Mouse (Mus musculus): ENCODE results near the gene Map2k2. TPM values are rescaled to one million over a fixed set of nuclear protein-coding genes. Genes with fewer than 3 reads are reported as not detected.

Map2k2 gene
- total and polyA plus RNA-seq, 3 experiments: 147 to 212 TPM; not detected in 1

DNA sequence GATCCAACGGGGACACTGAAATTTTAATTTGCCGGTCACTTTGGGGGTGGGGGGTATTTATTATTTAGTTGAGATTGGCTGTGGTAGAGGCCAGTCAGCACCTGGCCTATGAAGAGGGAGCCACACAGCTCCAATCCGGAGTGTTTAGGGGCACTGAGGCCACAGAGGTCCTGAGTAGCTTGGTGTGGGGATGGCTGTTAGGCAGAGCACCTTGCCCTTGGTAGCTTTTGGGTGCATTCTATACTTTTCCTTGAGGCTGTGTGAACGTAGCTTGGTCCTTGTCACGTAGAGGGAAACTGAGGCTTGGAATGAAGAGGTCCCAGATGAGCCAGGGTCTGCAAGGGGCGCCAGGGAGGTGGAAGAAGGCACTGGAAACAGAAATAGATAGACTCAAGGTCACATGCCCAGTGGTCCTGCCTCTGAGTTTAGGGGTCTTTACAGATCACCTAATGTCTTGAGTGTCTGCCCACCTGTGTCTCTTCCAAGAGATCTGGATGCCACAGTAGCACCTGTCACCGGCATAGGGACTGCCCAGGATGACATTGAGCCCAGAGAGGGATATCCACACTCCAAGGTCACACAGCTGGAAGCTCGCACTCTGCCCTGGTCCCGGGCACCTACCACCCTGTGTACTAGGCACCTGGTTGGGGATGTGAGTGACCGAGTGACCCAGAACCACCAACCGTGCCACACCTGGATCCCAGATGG is 33.3 kb downstream of the Map2k2 start:
- no peak for TF ChIP-seq GABPA (IDR thresholded peaks at IDR 0.05; ENCODE audit: low read depth, low read length)
- TF ChIP-seq POLR2A (IDR thresholded peaks at IDR 0.05; ENCODE audit: control insufficient read depth in 1 of 2, insufficient read depth in 1 of 2, low read depth in 1 of 2, low read length in 2 of 2, poor library complexity in 1 of 2): 0 out of 4 replicates have a peak, but pooled peaks of 1 of the 2 experiments have one; percentile 8
- no peak overlapping the region for H3K27ac ChIP-seq (ENCODE audit: control insufficient read depth, low read depth, low read length)
- peaks cover 2 to 13% of the 10 kb centered on the region in 2 experiments; a peak in 3 of 4 replicates for H3K4me1 ChIP-seq (ENCODE audit: control insufficient read depth in 1 of 2, insufficient read depth in 2 of 2, low read length in 2 of 2)

DNA sequence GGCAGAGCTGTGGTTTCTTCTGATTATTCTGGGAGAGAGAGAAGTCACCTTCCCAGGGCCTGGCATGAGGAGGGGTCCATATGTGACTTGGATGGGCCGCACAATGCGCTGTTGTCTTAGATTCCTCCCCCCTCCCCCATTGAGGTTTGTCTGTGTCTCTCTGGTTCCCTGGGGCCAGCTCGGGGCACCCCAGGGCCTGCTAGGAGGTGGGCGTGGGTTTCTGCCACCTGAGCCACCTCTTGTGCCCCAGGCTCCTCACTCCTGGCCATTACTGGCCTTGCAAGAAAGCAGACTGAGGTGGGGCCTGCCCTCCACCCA is 33.8 kb downstream of the Map2k2 start:
- H3K9me3 ChIP-seq (replicated peaks; ENCODE audit: insufficient read depth, low read length): no peaks in the 10 kb centered on the region
- TF ChIP-seq GABPA (IDR thresholded peaks at IDR 0.05; ENCODE audit: low read depth, low read length): no peak
- TF ChIP-seq ELF1 (IDR thresholded peaks at IDR 0.05; ENCODE audit: low read depth, low read length): no peak
- TF ChIP-seq POLR2A (IDR thresholded peaks at IDR 0.05; ENCODE audit: control insufficient read depth in 1 of 2, insufficient read depth in 1 of 2, low read depth in 1 of 2, low read length in 2 of 2, poor library complexity in 1 of 2): peak in 1 of 2 experiments; percentile 5; a peak in 1 of 4 replicates
- H3K4me3 ChIP-seq (ENCODE audit: control insufficient read depth in 1 of 2, insufficient read depth in 1 of 2, low read depth in 2 of 2, low read length in 2 of 2): no peak overlapping the region
- no peak overlapping the region for H3K27ac ChIP-seq (ENCODE audit: control insufficient read depth, low read depth, low read length)
- peaks cover 2 to 11% of the 10 kb centered on the region in 2 experiments; a peak in 3 of 4 replicates for H3K4me1 ChIP-seq (ENCODE audit: control insufficient read depth in 1 of 2, insufficient read depth in 2 of 2, low read length in 2 of 2)
- peaks cover 0 to 11% of the 10 kb centered on the region in 2 experiments; a peak in 3 of 4 replicates for H3K36me3 ChIP-seq (ENCODE audit: control insufficient read depth in 1 of 2, insufficient read depth in 2 of 2, low read length in 2 of 2)
- H3K27me3 ChIP-seq (ENCODE audit: control insufficient read depth in 1 of 2, insufficient read depth in 2 of 2, low read length in 2 of 2): no peaks in the 10 kb centered on the region
- peak overlapping the region; percentile 96; the same call in 1 of the 2 replicates for H3K9ac ChIP-seq (ENCODE audit: control insufficient read depth, low read depth, low read length, poor library complexity, severe bottlenecking)
- peaks cover 77% of the 10 kb centered on the region for H3K79me2 ChIP-seq (ENCODE audit: control insufficient read depth, insufficient read depth, low read length, poor library complexity)
- DNase-seq (ENCODE audit: low read depth, low spot score): no peak

More for the DNA sequence above, 33.3 kb downstream of the Map2k2 start:
- Histone ChIP-seq H3K36me3 (ENCODE audit: control insufficient read depth in 1 of 2, insufficient read depth in 2 of 2, low read length in 2 of 2) (peaks cover 0 to 11% of the 10 kb centered on the region in 2 experiments; a peak in 3 of 4 replicates), H3K79me2 (ENCODE audit: control insufficient read depth, insufficient read depth, low read length, poor library complexity) (peaks cover 72% of the 10 kb centered on the region), H3K27me3 (ENCODE audit: control insufficient read depth in 1 of 2, insufficient read depth in 2 of 2, low read length in 2 of 2) (no peaks in the 10 kb centered on the region), H3K9ac (ENCODE audit: control insufficient read depth, low read depth, low read length, poor library complexity, severe bottlenecking) (peak overlapping the region; percentile 96), H3K9me3 (replicated peaks; ENCODE audit: insufficient read depth, low read length) (no peaks in the 10 kb centered on the region), H3K4me3 (ENCODE audit: control insufficient read depth in 1 of 2, insufficient read depth in 1 of 2, low read depth in 2 of 2, low read length in 2 of 2) (peak overlapping the region; percentile 85 to 88)
- no peak for DNase-seq (ENCODE audit: low read depth, low spot score)

GRCm38 (mm10) chr10:81140005-81140404 is 34.3 kb downstream of the Map2k2 start:
- TF ChIP-seq GABPA (IDR thresholded peaks at IDR 0.05; ENCODE audit: low read depth, low read length) (no peak), ZMIZ1 (IDR thresholded peaks at IDR 0.05; ENCODE audit: low read depth, low read length) (no peak), NELFE (IDR thresholded peaks at IDR 0.05; ENCODE audit: low read depth, low read length) (no peak), USF1 (IDR thresholded peaks at IDR 0.05; ENCODE audit: low read depth, low read length) (no peak), E2F4 (IDR thresholded peaks at IDR 0.05; ENCODE audit: borderline replicate concordance, low read depth, low read length) (no peak)
- H3K9me3 ChIP-seq (replicated peaks; ENCODE audit: insufficient read depth, low read length): no peaks in the 10 kb centered on the region
- no peak overlapping the region for H3K27ac ChIP-seq (ENCODE audit: control insufficient read depth, low read depth, low read length)

More at GRCm38 (mm10) chr10:81140005-81140404, 34.3 kb downstream of the Map2k2 start:
- Histone ChIP-seq H3K4me3 (ENCODE audit: control insufficient read depth in 1 of 2, insufficient read depth in 1 of 2, low read depth in 2 of 2, low read length in 2 of 2) (no peak overlapping the region), H3K79me2 (ENCODE audit: control insufficient read depth, insufficient read depth, low read length, poor library complexity) (peaks cover 83% of the 10 kb centered on the region), H3K36me3 (ENCODE audit: control insufficient read depth in 1 of 2, insufficient read depth in 2 of 2, low read length in 2 of 2) (peaks cover 4 to 11% of the 10 kb centered on the region in 2 experiments), H3K9ac (ENCODE audit: control insufficient read depth, low read depth, low read length, poor library complexity, severe bottlenecking) (no peak overlapping the region), H3K27me3 (ENCODE audit: control insufficient read depth in 1 of 2, insufficient read depth in 2 of 2, low read length in 2 of 2) (no peaks in the 10 kb centered on the region), H3K4me1 (ENCODE audit: control insufficient read depth in 1 of 2, insufficient read depth in 2 of 2, low read length in 2 of 2) (peaks cover 2 to 11% of the 10 kb centered on the region in 2 experiments; a peak in 3 of 4 replicates)
- no peak for DNase-seq (ENCODE audit: low read depth, low spot score)

Measured in MEL (cell line).